Mouse (Mus musculus) layer of hippocampus, postnatal 14 days (tissue): ENCODE data around the gene Polk. TPM values are rescaled to one million over a fixed set of nuclear protein-coding genes. Genes with fewer than 3 reads are reported as not detected.

Experiments used
- total RNA-seq, 2 experiments: library from RNA; stranded (reverse); gene quantifications; 2 replicates each; pipeline ENCODE4 v1.2.3; 2021

The Polk gene
- total RNA-seq, 2 experiments from 2014 or later = 10.4 to 11.4 TPM

Other genes with a start within 250 kb of the Polk start
- 10 to 100 TPM; 30.2 to 34.9 TPM for gene Poc5, start 154.3 kb downstream of the Polk start, total RNA-seq
- gene Ankdd1b, start 71.4 kb downstream of the Polk start, total RNA-seq = under 1 TPM in 1 of 2 experiments, not detected in 1; 0.23 TPM
- not detected for gene Gm17622, start 51.8 kb downstream of the Polk start, total RNA-seq
- gene Col4a3bp, start within 50 bp of the Polk start, total RNA-seq = 10 to 100 TPM; 56.8 to 57.5 TPM
- 100 to 1,000 TPM; 206 to 227 TPM for gene Hmgcr, start 128.4 kb upstream of the Polk start, total RNA-seq
- under 1 TPM; 0.35 to 0.50 TPM for gene Ankrd31, start 205.7 kb upstream of the Polk start, total RNA-seq